Mouse (Mus musculus) cerebral cortex, adult 2 months (tissue): Measurements from ENCODE around the gene Trim11.

Experiments used
- WGBS: fragments of 180-500 bp; shearing (Covaris S2); methylation state at CpG from one replicate; pipeline ENCODE4 v1.1.7; 2018; 5-methylcytosine and 5-hydroxymethylcytosine counted together

Gene Trim11

GRCm38 (mm10) chr11:58955868-58956257, 22.0 kb upstream of the Trim11 start:
- WGBS, result 11% methylated on average over 8 of the region's 8 CpGs

GRCm38 (mm10) chr11:58957226-58957914, 20.5 kb upstream of the Trim11 start:
- 27% methylated on average over 5 of the region's 5 CpGs for WGBS

GRCm38 (mm10) chr11:58958536-58958935, 19.4 kb upstream of the Trim11 start:
- WGBS, result 82% methylated on average over 6 of the region's 6 CpGs

GRCm38 (mm10) chr11:58959186-58959825, 18.6 kb upstream of the Trim11 start:
- 18% methylated on average over 15 of the region's 15 CpGs for WGBS

- under 1% methylated on average over 40 of the region's 40 CpGs for WGBS
Measured at GRCm38 (mm10) chr11:58959921-58960465, 17.9 kb upstream of the Trim11 start.

GRCm38 (mm10) chr11:58961364-58962177, 16.3 kb upstream of the Trim11 start:
- 67% methylated on average over 50 of the region's 50 CpGs for WGBS

- 35% methylated on average over 17 of the region's 17 CpGs for WGBS
Measured at GRCm38 (mm10) chr11:58963543-58963942, 14.3 kb upstream of the Trim11 start.

- WGBS, result 90% methylated on average over 7 of the region's 7 CpGs
Measured at GRCm38 (mm10) chr11:58964216-58964615, 13.7 kb upstream of the Trim11 start.

GRCm38 (mm10) chr11:58965001-58965760, 12.7 kb upstream of the Trim11 start:
- 70% methylated on average over 12 of the region's 12 CpGs for WGBS

GRCm38 (mm10) chr11:58967346-58967745, 10.5 kb upstream of the Trim11 start:
- 91% methylated on average over 1 of the region's 1 CpGs for WGBS

- 78% methylated on average over 7 of the region's 7 CpGs for WGBS
Measured at GRCm38 (mm10) chr11:58968551-58968950, 9.3 kb upstream of the Trim11 start.

- WGBS, result 70% methylated on average over 8 of the region's 8 CpGs
Measured at GRCm38 (mm10) chr11:58969027-58969426, 8.9 kb upstream of the Trim11 start.

GRCm38 (mm10) chr11:58969659-58970058, 8.2 kb upstream of the Trim11 start:
- 72% methylated on average over 6 of the region's 6 CpGs for WGBS

GRCm38 (mm10) chr11:58970831-58971530, 6.9 kb upstream of the Trim11 start:
- WGBS, result 87% methylated on average over 21 of the region's 21 CpGs

GRCm38 (mm10) chr11:58971796-58972195, 6.1 kb upstream of the Trim11 start:
- whole genome bisulfite sequencing, result 95% methylated on average over 3 of the region's 3 CpGs

- 90% methylated on average over 3 of the region's 3 CpGs for WGBS
Measured at GRCm38 (mm10) chr11:58974414-58974813, 3.5 kb upstream of the Trim11 start.

- WGBS, result under 1% methylated on average over 29 of the region's 29 CpGs
Measured at GRCm38 (mm10) chr11:58977150-58977549, 743 bp upstream of the Trim11 start.

GRCm38 (mm10) chr11:58977607-58978026, 276 bp upstream of the Trim11 start:
- whole genome bisulfite sequencing, result under 1% methylated on average over 21 of the region's 21 CpGs

GRCm38 (mm10) chr11:58978706-58979030, 775 bp downstream of the Trim11 start:
- WGBS, result 1% methylated on average over 5 of the region's 5 CpGs

- 40% methylated on average over 3 of the region's 3 CpGs for WGBS
Measured at GRCm38 (mm10) chr11:58979183-58979582, 1.3 kb downstream of the Trim11 start.

- WGBS, result 50% methylated on average over 7 of the region's 7 CpGs
Measured at GRCm38 (mm10) chr11:58979661-58980060, 1.8 kb downstream of the Trim11 start.
